Mouse (Mus musculus) cerebellum, adult 11-12 months (tissue): ENCODE results near the gene Rex1bd.

ENCODE experiments used
- DNase-seq: peaks from one replicate; pipeline ENCODE4 v3.0.0; 2022

Gene Rex1bd

GRCm38 (mm10) chr8:70506328-70507026 is at the start of gene Rex1bd:
Gene Rex1bd (minus strand): TSS chr8:70506752.
- DNase-seq, result peak; percentile 93

- DNase-seq, result no peak
Observed at GRCm38 (mm10) chr8:70555079-70555747, 48.7 kb upstream of the Rex1bd start.

GRCm38 (mm10) chr8:70553740-70554139 is 47.2 kb upstream of the Rex1bd start:
- DNase-seq, result peak; percentile 83

- no peak for DNase-seq
Observed at GRCm38 (mm10) chr8:70552836-70553235, 46.3 kb upstream of the Rex1bd start.

- DNase-seq, result no peak
Observed at GRCm38 (mm10) chr8:70551558-70552161, 45.1 kb upstream of the Rex1bd start.

- DNase-seq, result no peak
Observed at GRCm38 (mm10) chr8:70549412-70550184, 43.0 kb upstream of the Rex1bd start.

- no peak for DNase-seq
Observed at GRCm38 (mm10) chr8:70547762-70548161, 41.2 kb upstream of the Rex1bd start.

GRCm38 (mm10) chr8:70546412-70546811 is 39.9 kb upstream of the Rex1bd start:
- no peak for DNase-seq

- DNase-seq, result peak; percentile 27
Observed at GRCm38 (mm10) chr8:70544200-70544687, 37.7 kb upstream of the Rex1bd start.

GRCm38 (mm10) chr8:70541081-70541480 is 34.5 kb upstream of the Rex1bd start:
- DNase-seq, result no peak

GRCm38 (mm10) chr8:70540507-70541071 is 34.0 kb upstream of the Rex1bd start:
- no peak for DNase-seq

GRCm38 (mm10) chr8:70540013-70540506 is 33.5 kb upstream of the Rex1bd start:
- peak; percentile 72 for DNase-seq

- peak; percentile 98 for DNase-seq
Observed at GRCm38 (mm10) chr8:70539077-70539813, 32.7 kb upstream of the Rex1bd start, which contains the start of gene Ell. Gene Ell (plus strand): TSS chr8:70539457.

- DNase-seq, result peak; percentile 99
Observed at GRCm38 (mm10) chr8:70538633-70539076, 32.1 kb upstream of the Rex1bd start.

- DNase-seq, result peak; percentile 81
Observed at GRCm38 (mm10) chr8:70538024-70538579, 31.6 kb upstream of the Rex1bd start.

- DNase-seq, result no peak
Observed at GRCm38 (mm10) chr8:70535701-70536100, 29.1 kb upstream of the Rex1bd start.

- no peak for DNase-seq
Observed at GRCm38 (mm10) chr8:70535221-70535620, 28.7 kb upstream of the Rex1bd start.

GRCm38 (mm10) chr8:70534281-70534680 is 27.7 kb upstream of the Rex1bd start:
- DNase-seq, result no peak

- no peak for DNase-seq
Observed at GRCm38 (mm10) chr8:70530314-70530713, 23.8 kb upstream of the Rex1bd start.

- no peak for DNase-seq
Observed at GRCm38 (mm10) chr8:70529741-70530161, 23.2 kb upstream of the Rex1bd start.

- no peak for DNase-seq
Observed at GRCm38 (mm10) chr8:70529299-70529698, 22.7 kb upstream of the Rex1bd start.
